Mouse (Mus musculus): Measurements from ENCODE around the gene Rcor3.

DNA sequence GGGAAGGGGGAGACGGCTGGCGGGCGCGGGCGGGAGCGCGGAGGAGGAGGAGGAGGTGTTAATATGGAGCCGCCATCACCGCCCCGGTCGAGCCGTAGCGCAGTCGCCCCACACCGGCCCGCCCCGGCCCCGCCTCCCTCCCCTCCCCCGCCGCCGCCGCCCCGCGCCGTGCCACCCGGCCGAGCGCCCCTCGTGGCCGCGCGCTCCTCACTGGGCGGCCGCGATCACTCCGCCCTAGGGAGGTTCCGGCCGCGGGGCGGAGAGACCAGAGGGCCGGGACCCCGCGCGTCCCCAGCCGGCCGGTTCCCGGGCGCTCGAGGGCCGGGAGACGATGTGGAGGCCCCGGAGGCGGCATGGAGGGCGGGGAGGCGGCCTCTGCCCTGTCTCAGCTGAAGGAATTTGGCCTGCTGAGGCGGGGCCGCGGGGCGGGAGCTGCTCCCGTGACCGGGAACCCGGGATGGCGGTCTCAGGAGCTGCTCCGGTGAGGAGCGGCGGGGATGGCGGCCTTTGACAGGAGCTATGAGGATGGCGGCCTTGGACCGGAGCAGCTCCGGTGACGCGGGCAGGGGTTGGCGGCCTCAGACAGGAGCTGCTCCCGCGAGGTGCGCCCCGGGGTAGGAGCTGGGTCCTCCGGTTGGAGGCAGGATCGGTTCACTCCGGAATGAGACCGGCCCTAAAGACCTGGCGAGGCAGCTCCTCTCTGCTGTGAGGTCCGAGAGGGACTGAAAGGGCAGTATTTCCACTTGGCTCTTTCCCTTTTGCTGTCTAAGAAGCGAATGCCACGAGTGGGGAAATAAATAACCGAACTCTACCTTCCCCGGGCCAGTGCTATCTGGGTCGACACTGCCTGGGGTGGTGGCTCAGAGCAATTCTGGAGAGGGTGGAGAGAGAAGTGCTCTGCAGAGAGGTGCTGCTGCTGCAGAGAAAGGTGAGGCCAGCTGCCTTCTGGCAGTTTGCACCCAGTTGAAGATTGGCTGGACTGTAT lies at the start of gene Rcor3:
- TF ChIP-seq CTCF (IDR thresholded peaks at IDR 0.05; ENCODE audit: insufficient read depth, low read length) (no peak), POLR2A (IDR thresholded peaks at IDR 0.05; ENCODE audit: borderline replicate concordance, extremely low read depth, low read depth, low read length) (no peak; the same call in 1 of the 2 replicates)
